20 mouse cellular contexts compared by ENCODE assay signal in genomic region chr3:105142631-105143030, GRCm38 (mm10).
A peak's percentile ranks its signal among the peaks of the same experiment; 100 is the strongest.
DNase-seq lines count a peak whose midpoint lies in the region; ATAC-seq and TF ChIP-seq lines count a peak whose summit lies in the region.
"Had no signal": no experiment of that assay in that cellular context is flagged by ENCODE, and none has a peak within 500 bp of the region (broad histone marks: within the 10 kb centered on the region; RNA-seq: fewer than 3 reads in every experiment).

No protein-coding gene starts in this region.

- H3K4me3 ChIP-seq in hindbrain, postnatal 0 days (ENCODE audit: low read length): no peak overlapping the region
- H3K4me3 ChIP-seq in hindbrain, embryonic 11.5 days (ENCODE audit: low read depth, low read length): no peak overlapping the region
- H3K4me3 ChIP-seq in stomach, embryonic 14.5 days (ENCODE audit: low read depth, low read length): no peak overlapping the region
- H3K4me3 ChIP-seq: embryonic facial prominence, embryonic 13.5 days; forebrain, embryonic 15.5 days; hindbrain, embryonic 13.5 days; intestine, embryonic 15.5 days; limb, embryonic 13.5 days; liver, embryonic 13.5 days; lung, embryonic 15.5 days; midbrain, embryonic 13.5 days; myocyte had no signal

- H3K9ac ChIP-seq in hindbrain, postnatal 0 days (replicated peaks; ENCODE audit: low read length): no peak overlapping the region
- no peak overlapping the region for H3K9ac ChIP-seq in hindbrain, embryonic 11.5 days (ENCODE audit: low read depth, low read length)
- no peak overlapping the region for H3K9ac ChIP-seq in stomach, embryonic 14.5 days (replicated peaks; ENCODE audit: low read depth, low read length)
- H3K9ac ChIP-seq: embryonic facial prominence, embryonic 13.5 days; forebrain, embryonic 15.5 days; hindbrain, embryonic 13.5 days; intestine, embryonic 15.5 days; limb, embryonic 13.5 days; liver, embryonic 13.5 days; lung, embryonic 15.5 days; midbrain, embryonic 13.5 days had no signal

- intact Hi-C loops in gastrocnemius, postnatal 14 days (cut with DNase I; ENCODE audit: low total_unique reads): no loop called here

- H3K4me1 ChIP-seq in hindbrain, postnatal 0 days (ENCODE audit: insufficient read depth, low read length): no peaks in the 10 kb centered on the region
- H3K4me1 ChIP-seq in hindbrain, embryonic 11.5 days (replicated peaks; ENCODE audit: control insufficient read depth, insufficient read depth, low read length): no peaks in the 10 kb centered on the region
- no peaks in the 10 kb centered on the region for H3K4me1 ChIP-seq in stomach, embryonic 14.5 days (ENCODE audit: control insufficient read depth, insufficient read depth, low read length)
- H3K4me1 ChIP-seq: embryonic facial prominence, embryonic 13.5 days; forebrain, embryonic 15.5 days; hindbrain, embryonic 13.5 days; intestine, embryonic 15.5 days; limb, embryonic 13.5 days; liver, embryonic 13.5 days had no signal

- no peak overlapping the region for H3K4me2 ChIP-seq in hindbrain, postnatal 0 days (ENCODE audit: low read depth, low read length)
- H3K4me2 ChIP-seq in hindbrain, embryonic 11.5 days (replicated peaks; ENCODE audit: low read depth, low read length): no peak overlapping the region
- no peak overlapping the region for H3K4me2 ChIP-seq in stomach, embryonic 14.5 days (replicated peaks; ENCODE audit: low read depth, low read length)
- H3K4me2 ChIP-seq: embryonic facial prominence, embryonic 13.5 days; forebrain, embryonic 15.5 days; hindbrain, embryonic 13.5 days; intestine, embryonic 15.5 days; limb, embryonic 13.5 days; liver, embryonic 13.5 days; lung, embryonic 15.5 days; midbrain, embryonic 13.5 days had no signal

- no peak for TF ChIP-seq CTCF in hindbrain, postnatal 0 days (IDR thresholded peaks at IDR 0.05; ENCODE audit: low read depth)

- H3K9me3 ChIP-seq in hindbrain, postnatal 0 days (ENCODE audit: low read length): no peaks in the 10 kb centered on the region
- no peaks in the 10 kb centered on the region for H3K9me3 ChIP-seq in hindbrain, embryonic 11.5 days (ENCODE audit: control insufficient read depth, low read length)
- H3K9me3 ChIP-seq in stomach, embryonic 14.5 days (ENCODE audit: control insufficient read depth, low read depth, low read length): no peaks in the 10 kb centered on the region
- H3K9me3 ChIP-seq: embryonic facial prominence, embryonic 13.5 days; forebrain, embryonic 15.5 days; hindbrain, embryonic 13.5 days; intestine, embryonic 15.5 days; limb, embryonic 13.5 days; liver, embryonic 13.5 days; lung, embryonic 15.5 days; midbrain, embryonic 13.5 days had no signal

- H3K27me3 ChIP-seq in hindbrain, postnatal 0 days (ENCODE audit: insufficient read depth, low read length): no peaks in the 10 kb centered on the region
- H3K27me3 ChIP-seq in hindbrain, embryonic 11.5 days (ENCODE audit: control insufficient read depth, insufficient read depth, low read length): no peaks in the 10 kb centered on the region
- H3K27me3 ChIP-seq in stomach, embryonic 14.5 days (ENCODE audit: control insufficient read depth, insufficient read depth, low read length): no peaks in the 10 kb centered on the region
- H3K27me3 ChIP-seq: embryonic facial prominence, embryonic 13.5 days; forebrain, embryonic 15.5 days; hindbrain, embryonic 13.5 days; intestine, embryonic 15.5 days; limb, embryonic 13.5 days; liver, embryonic 13.5 days; lung, embryonic 15.5 days; midbrain, embryonic 13.5 days had no signal

- no peak overlapping the region for H3K27ac ChIP-seq in hindbrain, postnatal 0 days
- H3K27ac ChIP-seq in hindbrain, embryonic 11.5 days (ENCODE audit: low read depth, low read length): no peak overlapping the region
- peak overlapping the region; percentile 66; the same call in 1 of the 2 replicates for H3K27ac ChIP-seq in stomach, embryonic 14.5 days (ENCODE audit: low read length)
- H3K27ac ChIP-seq: embryonic facial prominence, embryonic 13.5 days; forebrain, embryonic 15.5 days; hindbrain, embryonic 13.5 days; intestine, embryonic 15.5 days; limb, embryonic 13.5 days; liver, embryonic 13.5 days; lung, embryonic 15.5 days; midbrain, embryonic 13.5 days had no signal

- ATAC-seq in hindbrain, postnatal 0 days: peak; percentile 69; the same call in 1 of the 2 replicates
- no peak for ATAC-seq in hindbrain, embryonic 11.5 days (ENCODE audit: low FRiP score)
- ATAC-seq in stomach, embryonic 14.5 days (ENCODE audit: insufficient number of reproducible peaks, insufficient read depth, low FRiP score, low read depth): no peak
- ATAC-seq: CD4-positive, CD25-positive, alpha-beta regulatory T cell, adult 4 months; forebrain, embryonic 15.5 days; intestine, embryonic 15.5 days; midbrain, embryonic 13.5 days; Patski had no signal

- H3K36me3 ChIP-seq in hindbrain, postnatal 0 days (ENCODE audit: insufficient read depth, low read length): no peaks in the 10 kb centered on the region
- no peaks in the 10 kb centered on the region for H3K36me3 ChIP-seq in hindbrain, embryonic 11.5 days (ENCODE audit: control insufficient read depth, insufficient read depth, low read length)
- H3K36me3 ChIP-seq in stomach, embryonic 14.5 days (ENCODE audit: control insufficient read depth, insufficient read depth, low read length): no peaks in the 10 kb centered on the region
- H3K36me3 ChIP-seq: embryonic facial prominence, embryonic 13.5 days; forebrain, embryonic 15.5 days; hindbrain, embryonic 13.5 days; intestine, embryonic 15.5 days; limb, embryonic 13.5 days; liver, embryonic 13.5 days; lung, embryonic 15.5 days; midbrain, embryonic 13.5 days had no signal

- DNase-seq in gastrocnemius, adult 18-20 months (ENCODE audit: low spot score): peak; percentile 28
- DNase-seq in gastrocnemius, postnatal 14 days: no peak
- DNase-seq in hindbrain, postnatal 0 days (ENCODE audit: low spot score): no peak
- DNase-seq in hindbrain, embryonic 11.5 days (ENCODE audit: low spot score): no peak
- peak; percentile 11 for DNase-seq in adrenal gland, adult 2 months
- no peak for DNase-seq in layer of hippocampus, adult 11-12 months (ENCODE audit: low spot score)
- DNase-seq: cerebellum, adult 9-11 months; gastrocnemius, postnatal 36 days; liver, embryonic 13.5 days had no signal

Comparison
In these comparisons a context has a peak if more than half of its experiments do, and no peak if none do; other contexts are left out.
1. DNase-seq: peak in gastrocnemius, adult 18-20 months (single experiment) and adrenal gland, adult 2 months (single experiment); none in gastrocnemius, postnatal 14 days (single experiment), hindbrain, postnatal 0 days (single experiment), hindbrain, embryonic 11.5 days (single experiment) and layer of hippocampus, adult 11-12 months (single experiment).